Mouse (Mus musculus): ENCODE measurements at regions not wholly inside any gene's neighbourhood (a gene's known extent, or its start where the extent isn't known, plus 50 kb on each side); places are given as distances from the start of the nearest gene placed in this dataset.
"Not testable (repeated sequence)": the region's sequence is repeated elsewhere in the genome, so short reads cannot be mapped to it uniquely, and the experiment has no call there.

DNA sequence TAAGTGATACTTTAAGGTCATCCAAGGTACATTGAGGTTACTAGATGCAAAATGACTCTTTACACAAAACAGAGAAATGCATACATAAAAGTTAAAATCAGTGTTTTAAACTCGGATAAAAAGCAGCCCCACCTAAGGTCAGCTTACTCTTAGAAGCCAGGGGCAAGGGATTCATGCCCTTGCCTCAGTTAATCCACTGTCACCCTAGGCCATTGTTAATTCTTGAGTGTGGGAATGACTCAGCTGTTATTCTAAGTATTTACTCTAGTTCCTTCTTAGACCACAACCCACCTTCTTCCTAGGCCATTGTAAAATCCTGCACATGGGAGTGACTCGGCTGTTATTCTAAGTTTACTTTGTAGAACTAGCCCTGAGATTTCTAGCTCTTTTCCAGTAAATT, 64.1 kb upstream of the Ces1h start:
- DNase-seq = not testable (repeated sequence)

DNA sequence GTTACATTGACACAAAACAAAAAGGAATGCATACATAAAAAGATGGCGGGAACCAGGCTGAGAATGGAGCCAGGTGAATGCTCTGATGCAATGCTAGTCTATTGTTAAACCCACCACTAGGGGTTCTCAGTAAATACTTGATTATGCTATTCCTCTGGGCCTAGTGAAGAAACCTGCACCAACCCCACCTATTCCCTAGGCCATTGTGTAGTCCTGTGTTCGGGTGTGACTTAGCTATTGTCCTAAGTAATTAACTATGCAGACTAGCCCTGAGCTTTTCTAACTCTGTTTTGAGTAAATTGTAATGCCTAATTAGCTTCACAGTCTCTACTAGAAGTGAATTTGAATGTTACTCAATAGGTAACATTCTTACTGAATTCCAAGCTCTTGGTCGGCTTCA, 62.4 kb upstream of the Ces1h start:
- DNase-seq = no peak

DNA sequence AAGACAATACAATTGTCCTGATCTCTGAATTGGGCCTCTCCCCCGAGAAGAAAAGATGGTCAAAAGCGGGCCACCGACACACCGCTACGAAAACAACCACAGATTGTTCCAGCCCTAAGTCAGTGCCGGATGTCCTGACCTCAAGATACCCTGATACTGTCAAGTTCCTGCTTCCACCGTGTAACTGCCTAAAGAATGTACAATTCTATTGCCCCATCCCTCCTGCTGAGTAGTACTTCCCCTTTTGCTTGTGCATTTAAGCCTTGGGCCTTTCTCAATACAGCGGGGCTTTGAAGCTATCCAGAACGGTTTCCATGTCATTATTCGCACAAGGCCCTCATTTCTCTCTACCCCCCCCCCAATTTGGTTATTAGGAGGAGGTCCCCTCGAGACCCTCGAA, 57.1 kb upstream of the Ces1h start:
- not testable (repeated sequence) for DNase-seq

DNA sequence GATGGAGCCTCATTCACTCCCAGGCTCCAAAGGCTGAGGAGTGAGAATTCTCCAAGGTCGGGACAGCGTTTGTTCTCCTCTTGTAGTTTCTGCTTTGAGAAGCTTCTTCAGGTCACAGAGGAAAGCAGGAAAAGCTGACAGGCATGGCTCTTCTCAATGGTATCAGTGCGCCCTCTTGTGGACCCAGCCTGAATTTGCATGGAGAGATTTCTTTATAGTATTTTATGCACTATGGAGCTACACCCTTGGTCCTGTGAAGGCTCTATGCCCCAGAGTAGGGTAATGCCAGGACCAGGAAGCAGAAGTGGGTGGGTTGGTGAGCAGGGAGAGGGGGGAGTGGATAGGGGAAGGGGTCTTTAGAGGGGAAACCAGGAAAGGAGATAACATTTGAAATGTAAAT, 51.1 kb upstream of the Ces1h start:
- peak; percentile 82 for DNase-seq

Measured in embryo, embryonic 11 days (tissue).